Mouse (Mus musculus): ENCODE results near the gene Sap30bp. TPM values are rescaled to one million over a fixed set of nuclear protein-coding genes. Genes with fewer than 3 reads are reported as not detected.

Sap30bp gene
- total and polyA plus RNA-seq, 3 experiments = 49.1 to 69.2 TPM; not detected in 1

- TF ChIP-seq BHLHE40 (IDR thresholded peaks at IDR 0.05; ENCODE audit: borderline replicate concordance, low read depth, low read length) = peak; percentile 75; the same call in 1 of the 2 replicates
- peak; percentile 57; the same call in 1 of the 2 replicates for TF ChIP-seq HCFC1 (IDR thresholded peaks at IDR 0.05; ENCODE audit: low read depth, low read length)
- peak; percentile 89 for TF ChIP-seq ZMIZ1 (IDR thresholded peaks at IDR 0.05; ENCODE audit: low read depth, low read length)
- TF ChIP-seq MXI1 (IDR thresholded peaks at IDR 0.05; ENCODE audit: low read depth, low read length) = peak; percentile 59; the same call in 1 of the 2 replicates
Observed at GRCm38 (mm10) chr11:115901338-115902161, 31.5 kb upstream of the Sap30bp start (continued).

- H3K36me3 ChIP-seq (ENCODE audit: control insufficient read depth in 1 of 2, insufficient read depth in 2 of 2, low read length in 2 of 2) = peaks cover 0 to 33% of the 10 kb centered on the region in 2 experiments; a peak in 2 of 4 replicates
- H3K9ac ChIP-seq (ENCODE audit: control insufficient read depth, low read depth, low read length, poor library complexity, severe bottlenecking) = peak overlapping the region; percentile 74
Observed at GRCm38 (mm10) chr11:115902177-115902576, 30.9 kb upstream of the Sap30bp start.

GRCm38 (mm10) chr11:115902831-115903230 lies 30.3 kb upstream of the Sap30bp start:
- Histone ChIP-seq H3K4me3 (ENCODE audit: control insufficient read depth in 1 of 2, insufficient read depth in 1 of 2, low read depth in 2 of 2, low read length in 2 of 2) (peak overlapping the region; percentile 13 to 40; a peak in 3 of 4 replicates), H3K4me1 (ENCODE audit: control insufficient read depth in 1 of 2, insufficient read depth in 2 of 2, low read length in 2 of 2) (peaks cover 20 to 40% of the 10 kb centered on the region in 2 experiments), H3K9ac (ENCODE audit: control insufficient read depth, low read depth, low read length, poor library complexity, severe bottlenecking) (peak overlapping the region; percentile 74), H3K9me3 (replicated peaks; ENCODE audit: insufficient read depth, low read length) (no peaks in the 10 kb centered on the region), H3K27me3 (ENCODE audit: control insufficient read depth in 1 of 2, insufficient read depth in 2 of 2, low read length in 2 of 2) (no peaks in the 10 kb centered on the region), H3K79me2 (ENCODE audit: control insufficient read depth, insufficient read depth, low read length, poor library complexity) (peaks cover 34% of the 10 kb centered on the region), H3K36me3 (ENCODE audit: control insufficient read depth in 1 of 2, insufficient read depth in 2 of 2, low read length in 2 of 2) (peaks cover 0 to 33% of the 10 kb centered on the region in 2 experiments; a peak in 2 of 4 replicates), H3K27ac (ENCODE audit: control insufficient read depth, low read depth, low read length) (peak overlapping the region; percentile 98)
- peak; percentile 97 for DNase-seq (ENCODE audit: low read depth, low spot score)
- TF ChIP-seq GATA1 (IDR thresholded peaks at IDR 0.05; ENCODE audit: low read depth, low read length) (no peak), HCFC1 (IDR thresholded peaks at IDR 0.05; ENCODE audit: low read depth, low read length) (0 out of 2 replicates have a peak, but pooled peaks have one; percentile 41), ZKSCAN1 (IDR thresholded peaks at IDR 0.05; ENCODE audit: low read depth, low read length) (no peak), MAFK (IDR thresholded peaks at IDR 0.05; ENCODE audit: borderline replicate concordance, low read depth, low read length) (no peak), KAT2A (conservative IDR thresholded peaks at IDR 0.05; ENCODE audit: low read depth, low read length) (no peak), ELF1 (IDR thresholded peaks at IDR 0.05; ENCODE audit: low read depth, low read length) (no peak), BHLHE40 (IDR thresholded peaks at IDR 0.05; ENCODE audit: borderline replicate concordance, low read depth, low read length) (peak; percentile 82; the same call in 1 of the 2 replicates), JUND (IDR thresholded peaks at IDR 0.05; ENCODE audit: low read depth, low read length) (no peak), GABPA (IDR thresholded peaks at IDR 0.05; ENCODE audit: low read depth, low read length) (no peak), POLR2AphosphoS2 (IDR thresholded peaks at IDR 0.05; ENCODE audit: low read length) (no peak), POLR2A (IDR thresholded peaks at IDR 0.05; ENCODE audit: control insufficient read depth in 1 of 2, insufficient read depth in 1 of 2, low read depth in 1 of 2, low read length in 2 of 2, poor library complexity in 1 of 2) (peak in 1 of 2 experiments; percentile 64; a peak in 1 of 4 replicates), TAL1 (IDR thresholded peaks at IDR 0.05; ENCODE audit: low read length) (no peak), SIN3A (IDR thresholded peaks at IDR 0.05; ENCODE audit: low read length) (peak; percentile 73), RCOR1 (IDR thresholded peaks at IDR 0.05; ENCODE audit: low read depth, low read length) (no peak), NELFE (IDR thresholded peaks at IDR 0.05; ENCODE audit: low read depth, low read length) (peak; percentile 31), MYB (IDR thresholded peaks at IDR 0.05; ENCODE audit: low read depth, low read length) (0 out of 2 replicates have a peak, but pooled peaks have one; percentile 43), TBP (IDR thresholded peaks at IDR 0.05; ENCODE audit: low read depth, low read length) (peak; percentile 59), CHD1 (IDR thresholded peaks at IDR 0.05; ENCODE audit: low read depth, low read length) (no peak), ZC3H11A (IDR thresholded peaks at IDR 0.05; ENCODE audit: low read depth, low read length) (no peak), MAZ (IDR thresholded peaks at IDR 0.05; ENCODE audit: low read depth, low read length) (0 out of 2 replicates have a peak, but pooled peaks have one; percentile 56), USF1 (IDR thresholded peaks at IDR 0.05; ENCODE audit: low read depth, low read length) (no peak), ETS1 (IDR thresholded peaks at IDR 0.05; ENCODE audit: low read depth, low read length) (peak; percentile 83), UBTF (IDR thresholded peaks at IDR 0.05; ENCODE audit: borderline replicate concordance, insufficient read depth, low read depth, low read length) (no peak), CHD2 (IDR thresholded peaks at IDR 0.05; ENCODE audit: low read length) (no peak)

More at GRCm38 (mm10) chr11:115902177-115902576, 30.9 kb upstream of the Sap30bp start:
- H3K27me3 ChIP-seq (ENCODE audit: control insufficient read depth in 1 of 2, insufficient read depth in 2 of 2, low read length in 2 of 2) = no peaks in the 10 kb centered on the region
- peak overlapping the region; percentile 13 to 40 for H3K4me3 ChIP-seq (ENCODE audit: control insufficient read depth in 1 of 2, insufficient read depth in 1 of 2, low read depth in 2 of 2, low read length in 2 of 2)
- no peaks in the 10 kb centered on the region for H3K9me3 ChIP-seq (replicated peaks; ENCODE audit: insufficient read depth, low read length)
- no peak for DNase-seq (ENCODE audit: low read depth, low spot score)
- peaks cover 20 to 40% of the 10 kb centered on the region in 2 experiments for H3K4me1 ChIP-seq (ENCODE audit: control insufficient read depth in 1 of 2, insufficient read depth in 2 of 2, low read length in 2 of 2)
- no peak for TF ChIP-seq MXI1 (IDR thresholded peaks at IDR 0.05; ENCODE audit: low read depth, low read length)
- TF ChIP-seq CHD1 (IDR thresholded peaks at IDR 0.05; ENCODE audit: low read depth, low read length) = peak; percentile 90
- TF ChIP-seq POLR2A (IDR thresholded peaks at IDR 0.05; ENCODE audit: control insufficient read depth in 1 of 2, insufficient read depth in 1 of 2, low read depth in 1 of 2, low read length in 2 of 2, poor library complexity in 1 of 2) = 0 out of 4 replicates have a peak, but pooled peaks of 1 of the 2 experiments have one; percentile 7
- TF ChIP-seq POLR2AphosphoS2 (IDR thresholded peaks at IDR 0.05; ENCODE audit: low read length) = no peak
- peaks cover 34% of the 10 kb centered on the region for H3K79me2 ChIP-seq (ENCODE audit: control insufficient read depth, insufficient read depth, low read length, poor library complexity)
- H3K27ac ChIP-seq (ENCODE audit: control insufficient read depth, low read depth, low read length) = peak overlapping the region; percentile 98

Measured in MEL (cell line).